Mouse (Mus musculus) intestine, postnatal 0 days (tissue): Measurements from ENCODE around the gene Olfr987. TPM values are rescaled to one million over a fixed set of nuclear protein-coding genes. Genes with fewer than 3 reads are reported as not detected.
"Not testable (repeated sequence)": the region's sequence is repeated elsewhere in the genome, so short reads cannot be mapped to it uniquely, and the experiment has no call there.

Experiments
- ATAC-seq: fragments of 200-750 bp; cut with Nextera tagmentation; 2 replicates; pipeline ENCODE4 v1.8.0; 2017; ENCODE audit warnings: mild to moderate bottlenecking, moderate TSS enrichment, moderate library complexity
- H3K27ac ChIP-seq: fragments of 300-500 bp; sonication (generic); 2 replicates; pipeline ENCODE4 v1.5.1; 2014; ENCODE audit warnings: mild to moderate bottlenecking, low read depth, low read length, moderate library complexity
- H3K27me3 ChIP-seq: fragments of 300-500 bp; sonication (generic); replicated peaks from 2 replicates; pipeline ENCODE4 v1.6.1; 2014; ENCODE audit warnings: low read length, mixed read lengths; ENCODE audit not compliant: control insufficient read depth, insufficient read depth
- H3K36me3 ChIP-seq: fragments of 300-500 bp; sonication (generic); 2 replicates; pipeline ENCODE4 v1.6.1; 2014; ENCODE audit warnings: mild to moderate bottlenecking, moderate library complexity; ENCODE audit not compliant: control insufficient read depth, insufficient read depth
- H3K4me1 ChIP-seq: fragments of 300-500 bp; sonication (generic); replicated peaks from 2 replicates; pipeline ENCODE4 v1.6.1; 2014; ENCODE audit warnings: antibody characterized with exemption, low read length, mixed read lengths; ENCODE audit not compliant: control insufficient read depth, insufficient read depth
- H3K4me2 ChIP-seq: fragments of 300-500 bp; sonication (generic); replicated peaks from 2 replicates; pipeline ENCODE4 v1.6.1; 2014; ENCODE audit warnings: low read depth, mild to moderate bottlenecking, moderate library complexity
- H3K4me3 ChIP-seq: fragments of 300-500 bp; sonication (generic); 2 replicates; pipeline ENCODE4 v1.5.1; 2014; ENCODE audit warnings: low read depth, low read length
- H3K9ac ChIP-seq: fragments of 300-500 bp; sonication (generic); 2 replicates; pipeline ENCODE4 v1.6.1; 2014; ENCODE audit warnings: mild to moderate bottlenecking, low read depth, low read length
- H3K9me3 ChIP-seq: fragments of 300-500 bp; sonication (generic); 2 replicates; pipeline ENCODE4 v1.6.1; 2016; ENCODE audit warnings: mixed run types; ENCODE audit not compliant: control insufficient read depth
- CTCF ChIP-seq: sonication (generic); IDR thresholded peaks from 2 replicates; pipeline ENCODE4 v1.5.1; 2016; ENCODE audit warnings: low read depth, mild to moderate bottlenecking, control low read depth, antibody characterized with exemption, moderate library complexity
- WGBS: fragments of 180-500 bp; shearing (Covaris S2); extraction: QIAGEN DNeasy Blood & Tissue Kit; methylation state at CpG from one replicate; pipeline ENCODE4 v1.1.7; 2014; 5-methylcytosine and 5-hydroxymethylcytosine counted together
- polyA plus RNA-seq: library from polyadenylated mRNA; unstranded; fragments of >200 nt; fragmentation: Nextera tagmentation; extraction: Ambion mirVana; gene quantifications from 2 replicates; pipeline ENCODE4 v1.2.1, GENCODE M21; 2015

Gene Olfr987
- polyA plus RNA-seq = not detected in 2 replicates

GRCm38 (mm10) chr2:85339215-85339614 lies at the start of gene Olfr987:
Olfr987 (minus strand) TSS chr2:85339315.
- not testable (repeated sequence) for ATAC-seq, H3K36me3 ChIP-seq, H3K9ac ChIP-seq

DNA sequence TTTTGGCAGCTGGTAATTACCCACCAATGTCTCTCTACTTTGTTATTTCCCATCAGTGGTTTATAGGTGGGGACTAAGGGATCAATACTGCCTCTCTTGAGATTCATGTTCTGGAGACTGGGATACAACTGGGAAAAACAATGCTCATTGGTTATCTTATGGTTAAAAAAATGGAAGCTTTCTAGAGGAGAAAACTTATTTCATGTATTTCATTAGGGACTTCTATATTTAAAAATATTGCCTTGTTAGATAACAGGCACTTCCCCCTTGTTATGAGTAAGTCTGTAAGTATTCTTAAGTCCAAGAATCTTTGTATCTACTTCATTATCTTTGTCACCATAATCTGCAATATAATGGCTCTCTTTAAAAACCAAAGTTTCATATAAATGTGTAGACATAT lies 24.0 kb upstream of the Olfr987 start, which contains the start of gene Olfr988:
TSS of gene Olfr988 (minus strand) at position 101 of the 400 bp plus-strand sequence.
- not testable (repeated sequence) for H3K36me3 ChIP-seq, H3K9ac ChIP-seq, H3K9me3 ChIP-seq, ATAC-seq, H3K4me3 ChIP-seq, H3K27me3 ChIP-seq, H3K27ac ChIP-seq, H3K4me1 ChIP-seq, H3K4me2 ChIP-seq

More at GRCm38 (mm10) chr2:85339215-85339614, at the start of gene Olfr987:
- not testable (repeated sequence) for H3K27ac ChIP-seq, H3K9me3 ChIP-seq, H3K4me2 ChIP-seq, H3K4me3 ChIP-seq, H3K27me3 ChIP-seq, H3K4me1 ChIP-seq

GRCm38 (mm10) chr2:85339972-85340371 lies 857 bp upstream of the Olfr987 start:
- no peak for TF ChIP-seq CTCF
- no peak for ATAC-seq
- WGBS = 65% methylated on average over 7 of the region's 7 CpGs
- Histone ChIP-seq H3K4me2 (no peak overlapping the region), H3K4me3 (no peak overlapping the region), H3K9ac (no peak overlapping the region), H3K4me1 (no peaks in the 10 kb centered on the region), H3K36me3 (no peaks in the 10 kb centered on the region), H3K27ac (no peak overlapping the region), H3K27me3 (no peaks in the 10 kb centered on the region), H3K9me3 (no peaks in the 10 kb centered on the region)

GRCm38 (mm10) chr2:85319106-85319505 lies 20.0 kb downstream of the Olfr987 start:
- H3K4me3 ChIP-seq = no peak overlapping the region
- H3K27me3 ChIP-seq = no peaks in the 10 kb centered on the region
- 58% methylated on average over 1 of the region's 1 CpGs for WGBS
- no peak for TF ChIP-seq CTCF
- H3K9ac ChIP-seq = no peak overlapping the region
- H3K9me3 ChIP-seq = no peaks in the 10 kb centered on the region
- H3K27ac ChIP-seq = no peak overlapping the region
- ATAC-seq = no peak
- H3K4me2 ChIP-seq = no peak overlapping the region
- no peaks in the 10 kb centered on the region for H3K36me3 ChIP-seq
- H3K4me1 ChIP-seq = no peaks in the 10 kb centered on the region

DNA sequence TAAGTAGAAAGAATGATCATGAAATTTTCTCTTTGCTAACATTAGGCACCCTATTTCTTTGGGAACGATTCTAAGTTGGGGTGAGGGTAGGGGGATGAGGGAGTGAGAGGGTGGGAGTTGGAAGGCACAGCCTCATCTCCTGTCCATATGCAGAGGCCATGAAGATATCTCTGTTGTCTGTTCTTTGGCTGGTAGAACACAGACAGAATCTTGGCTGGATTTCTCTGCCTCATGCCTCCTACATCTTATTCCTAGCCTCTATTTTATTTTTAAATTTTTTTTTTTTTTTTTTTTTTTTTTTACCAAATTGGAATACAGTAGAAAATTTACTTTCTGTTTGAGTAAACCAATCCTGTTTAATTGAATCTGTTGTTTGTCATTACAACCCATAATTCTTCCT lies 53.7 kb downstream of the Olfr987 start:
- TF ChIP-seq CTCF = no peak
- H3K36me3 ChIP-seq = no peaks in the 10 kb centered on the region
- ATAC-seq = no peak
- H3K4me2 ChIP-seq = no peak overlapping the region
- H3K27ac ChIP-seq = no peak overlapping the region
- H3K4me1 ChIP-seq = no peaks in the 10 kb centered on the region; the same call in 1 of the 2 replicates
- H3K9me3 ChIP-seq = no peaks in the 10 kb centered on the region
- no peak overlapping the region for H3K4me3 ChIP-seq
- H3K27me3 ChIP-seq = no peaks in the 10 kb centered on the region
- WGBS = 51% methylated on average over 1 of the region's 1 CpGs
- no peak overlapping the region for H3K9ac ChIP-seq

- no peaks in the 10 kb centered on the region; the same call in 1 of the 2 replicates for H3K4me1 ChIP-seq
- H3K27ac ChIP-seq = peak overlapping the region; percentile 21; the same call in 1 of the 2 replicates
- H3K27me3 ChIP-seq = no peaks in the 10 kb centered on the region
- H3K9me3 ChIP-seq = no peaks in the 10 kb centered on the region
- H3K9ac ChIP-seq = no peak overlapping the region
- H3K4me2 ChIP-seq = no peak overlapping the region
- H3K36me3 ChIP-seq = no peaks in the 10 kb centered on the region
- no peak overlapping the region for H3K4me3 ChIP-seq
- 33% methylated on average over 6 of the region's 6 CpGs for WGBS
- no peak for TF ChIP-seq CTCF
- ATAC-seq = no peak
These were observed 54.5 kb downstream of the Olfr987 start for GRCm38 (mm10) chr2:85284626-85285025.
